Mouse (Mus musculus) spleen, adult 2 months (tissue): ENCODE results near the gene Hmga1. TPM values are rescaled to one million over a fixed set of nuclear protein-coding genes. Genes with fewer than 3 reads are reported as not detected.

Experiments used
- DNase-seq, 2 experiments: peaks; one replicate each; pipeline versions ENCODE4 v3.0.0 to v3.0.0-alpha.2; 2012 to 2021; ENCODE audit warnings: low spot score in 2 of 2, low read depth in 1 of 2
- H3K27ac ChIP-seq: fragments of 200-500 bp; 2 replicates; pipeline ENCODE4 v1.5.1; 2012; ENCODE audit warnings: low read length, inconsistent platforms; ENCODE audit not compliant: insufficient read depth
- H3K27me3 ChIP-seq: fragments of 200-500 bp; 2 replicates; pipeline ENCODE4 v1.6.1; 2012; ENCODE audit warnings: mild to moderate bottlenecking, moderate library complexity, low read length, inconsistent platforms; ENCODE audit not compliant: control insufficient read depth, insufficient read depth
- H3K36me3 ChIP-seq: fragments of 200-500 bp; 2 replicates; pipeline ENCODE4 v1.6.1; 2012; ENCODE audit warnings: mild to moderate bottlenecking, low read length, inconsistent platforms; ENCODE audit not compliant: control insufficient read depth, insufficient read depth
- H3K4me1 ChIP-seq: fragments of 200-500 bp; 2 replicates; pipeline ENCODE4 v1.6.1; 2011; ENCODE audit warnings: inconsistent platforms; ENCODE audit not compliant: control insufficient read depth, insufficient read depth, insufficient read length
- H3K4me3 ChIP-seq: fragments of 200-500 bp; 2 replicates; pipeline ENCODE4 v1.5.1; 2011; ENCODE audit warnings: mild to moderate bottlenecking, inconsistent platforms; ENCODE audit not compliant: insufficient read depth, insufficient read length; ENCODE audit errors: extremely low read depth
- CTCF ChIP-seq: fragments of 200-500 bp; IDR thresholded peaks from 2 replicates; pipeline ENCODE4 v1.5.1; 2011; ENCODE audit warnings: mild to moderate bottlenecking, inconsistent platforms; ENCODE audit not compliant: insufficient read depth, insufficient read length, insufficient replicate concordance; ENCODE audit errors: extremely low read depth
- POLR2A ChIP-seq: fragments of 200-500 bp; IDR thresholded peaks from 2 replicates; pipeline ENCODE4 v1.6.1; 2011; ENCODE audit warnings: low read depth, low read length, inconsistent platforms
- WGBS: fragments of 180-500 bp; shearing (Covaris S2); methylation state at CpG from one replicate; pipeline ENCODE4 v1.1.7; 2018; 5-methylcytosine and 5-hydroxymethylcytosine counted together
- polyA plus RNA-seq: library from polyadenylated mRNA; depleted of rRNA; stranded (reverse); fragments of >200 nt; gene quantifications from 2 replicates; pipeline ENCODE4 v1.2.3, GENCODE M21; 2012

The Hmga1 gene
- polyA plus RNA-seq, 1 experiment: 78.5 TPM

- WGBS: 71% methylated on average over 9 of the region's 9 CpGs
- Histone ChIP-seq H3K4me1 (peaks cover 3% of the 10 kb centered on the region; the same call in 1 of the 2 replicates), H3K27me3 (peaks cover 22% of the 10 kb centered on the region), H3K36me3 (no peaks in the 10 kb centered on the region), H3K27ac (no peak overlapping the region), H3K4me3 (no peak overlapping the region)
- no peak for DNase-seq
- TF ChIP-seq POLR2A (no peak), CTCF (no peak)
These were observed 45.8 kb upstream of the Hmga1 start for GRCm38 (mm10) chr17:27510258-27511124.

- TF ChIP-seq POLR2A (no peak), CTCF (no peak)
- Histone ChIP-seq H3K27me3 (peaks cover 22% of the 10 kb centered on the region), H3K4me1 (peaks cover 3% of the 10 kb centered on the region; the same call in 1 of the 2 replicates), H3K36me3 (no peaks in the 10 kb centered on the region), H3K4me3 (no peak overlapping the region), H3K27ac (no peak overlapping the region)
- DNase-seq: no peak
- 86% methylated on average over 7 of the region's 7 CpGs for WGBS
These were observed 45.1 kb upstream of the Hmga1 start for GRCm38 (mm10) chr17:27511125-27511735.

GRCm38 (mm10) chr17:27511865-27512618 lies 44.3 kb upstream of the Hmga1 start:
- peaks cover 22% of the 10 kb centered on the region for H3K27me3 ChIP-seq
- 6% methylated on average over 64 of the region's 64 CpGs for WGBS
- peaks cover 3% of the 10 kb centered on the region; the same call in 1 of the 2 replicates for H3K4me1 ChIP-seq
- no peaks in the 10 kb centered on the region for H3K36me3 ChIP-seq
- H3K4me3 ChIP-seq: no peak overlapping the region; the same call in 1 of the 2 replicates
- DNase-seq: no peak
- no peak for TF ChIP-seq CTCF
- TF ChIP-seq POLR2A: no peak
- H3K27ac ChIP-seq: no peak overlapping the region

- no peak overlapping the region for H3K27ac ChIP-seq
- TF ChIP-seq POLR2A: no peak
- no peaks in the 10 kb centered on the region for H3K36me3 ChIP-seq
- H3K4me1 ChIP-seq: peaks cover 3% of the 10 kb centered on the region; the same call in 1 of the 2 replicates
- peak overlapping the region; percentile 33; the same call in 1 of the 2 replicates for H3K4me3 ChIP-seq
- no peak for DNase-seq
- WGBS: under 1% methylated on average over 77 of the region's 78 CpGs
- peaks cover 22% of the 10 kb centered on the region for H3K27me3 ChIP-seq
These were observed 43.6 kb upstream of the Hmga1 start for GRCm38 (mm10) chr17:27512619-27513161.

GRCm38 (mm10) chr17:27513279-27513915 lies 42.9 kb upstream of the Hmga1 start:
- Histone ChIP-seq H3K36me3 (no peaks in the 10 kb centered on the region), H3K4me3 (peak overlapping the region; percentile 33; the same call in 1 of the 2 replicates)

More at GRCm38 (mm10) chr17:27513279-27513915, 42.9 kb upstream of the Hmga1 start:
- Histone ChIP-seq H3K27ac (no peak overlapping the region), H3K4me1 (peaks cover 3% of the 10 kb centered on the region; the same call in 1 of the 2 replicates), H3K27me3 (peaks cover 22% of the 10 kb centered on the region)
- no peak for TF ChIP-seq CTCF
- TF ChIP-seq POLR2A: no peak
- DNase-seq: no peak
- WGBS: 2% methylated on average over 63 of the region's 66 CpGs
